Mouse (Mus musculus) ES-E14 (cell line): Measurements from ENCODE around the gene Zmat3.

Source experiments
- HCFC1 ChIP-seq: IDR thresholded peaks from 2 replicates; pipeline ENCODE4 v1.6.1; 2012; ENCODE audit warnings: low read length, inconsistent platforms, borderline replicate concordance; ENCODE audit not compliant: insufficient read depth
- ZC3H11A ChIP-seq: IDR thresholded peaks from 2 replicates; pipeline ENCODE4 v1.6.1; 2012; ENCODE audit warnings: low read depth, mild to moderate bottlenecking, inconsistent platforms, low read length, borderline replicate concordance
- ZNF384 ChIP-seq: IDR thresholded peaks from 2 replicates; pipeline ENCODE4 v1.6.1; 2012; ENCODE audit warnings: low read depth, low read length, inconsistent platforms

DNA sequence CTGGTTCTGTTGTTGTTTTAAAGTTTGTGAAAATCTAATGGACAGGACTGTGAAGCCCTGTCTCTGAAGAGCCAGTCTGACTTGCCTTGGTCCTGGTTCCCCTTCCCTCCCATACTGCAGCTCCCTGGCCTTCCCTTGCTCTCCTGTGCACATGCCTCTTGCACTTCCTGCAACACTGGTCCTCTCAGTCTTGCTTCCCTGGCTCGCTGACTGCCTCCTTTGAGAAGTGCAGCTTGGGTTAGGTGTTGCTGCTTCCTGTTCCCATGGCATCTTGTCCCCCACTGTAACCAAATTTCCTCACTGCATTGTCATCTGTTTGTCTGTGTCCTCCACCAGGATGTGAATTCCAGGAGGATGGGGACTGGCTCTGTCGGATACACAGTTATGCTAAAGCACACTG, 34.1 kb upstream of the Zmat3 start:
- TF ChIP-seq ZNF384 (no peak), HCFC1 (no peak), ZC3H11A (no peak)
